Mouse (Mus musculus) brain, embryonic 14.5 days (tissue): ENCODE measurements at regions not wholly inside any gene's neighbourhood (a gene's known extent, or its start where the extent isn't known, plus 50 kb on each side); places are given as distances from the start of the nearest gene placed in this dataset.

Source experiments
- CTCF ChIP-seq: fragments of 200-500 bp; IDR thresholded peaks from 2 replicates; pipeline ENCODE4 v1.5.1; 2012; ENCODE audit warnings: inconsistent platforms, mild to moderate bottlenecking, moderate library complexity, borderline replicate concordance; ENCODE audit not compliant: insufficient read depth, insufficient read length; ENCODE audit errors: extremely low read depth
- POLR2A ChIP-seq: fragments of 200-500 bp; IDR thresholded peaks from 2 replicates; pipeline ENCODE4 v1.6.1; 2012; ENCODE audit warnings: mild to moderate bottlenecking, inconsistent platforms, borderline replicate concordance; ENCODE audit not compliant: poor library complexity, insufficient read depth, insufficient read length, severe bottlenecking; ENCODE audit errors: extremely low read depth

GRCm38 (mm10) chr7:77824261-77824959 lies 913.4 kb downstream of the Ntrk3 start:
- TF ChIP-seq CTCF, result no peak
- TF ChIP-seq POLR2A, result no peak
